ENCODE assay signal across 24 mouse cellular contexts in the genomic region with DNA sequence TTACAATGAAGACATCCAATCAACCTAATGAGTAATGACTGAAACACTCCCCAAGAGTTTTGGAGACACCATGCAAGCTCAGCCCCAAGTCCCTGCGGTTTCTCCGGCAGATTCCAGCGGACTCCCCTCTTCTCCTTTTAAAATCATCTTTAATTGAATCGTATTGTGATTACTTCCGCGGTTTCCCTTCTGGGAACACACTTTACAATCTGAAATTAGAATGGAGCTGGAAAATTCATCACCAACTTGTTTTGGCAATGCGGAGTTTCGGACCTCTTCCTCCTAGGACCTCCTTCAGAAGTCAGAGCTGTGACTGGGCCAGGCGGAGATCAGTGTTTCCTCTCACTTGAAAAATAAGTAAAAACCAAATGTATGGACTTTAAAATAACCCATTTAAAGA.
DNase-seq lines count a peak whose midpoint lies in the region; ATAC-seq lines count a peak whose summit lies in the region.
"Had no signal": no experiment of that assay in that cellular context is flagged by ENCODE, and none has a peak within 500 bp of the region (broad histone marks: within the 10 kb centered on the region; RNA-seq: fewer than 3 reads in every experiment).

No protein-coding gene starts in this region.

- no peak overlapping the region for H3K4me2 ChIP-seq in heart, embryonic 11.5 days
- no peak overlapping the region for H3K4me2 ChIP-seq in kidney, embryonic 16.5 days (replicated peaks; ENCODE audit: low read depth, low read length)
- H3K4me2 ChIP-seq: embryonic facial prominence, embryonic 15.5 days; heart, embryonic 15.5 days; hindbrain, embryonic 15.5 days; kidney, embryonic 15.5 days had no signal

- 92% methylated on average over 9 of the region's 9 CpGs for WGBS in heart, embryonic 11.5 days (ENCODE audit: insufficient replicate concordance)
- WGBS in kidney, embryonic 16.5 days, result 90% methylated on average over 9 of the region's 9 CpGs

- H3K4me1 ChIP-seq in heart, embryonic 11.5 days (ENCODE audit: control insufficient read depth, insufficient read depth, low read length), result peaks cover 15% of the 10 kb centered on the region
- H3K4me1 ChIP-seq in kidney, embryonic 16.5 days (ENCODE audit: insufficient read depth, low read length), result peaks cover 49% of the 10 kb centered on the region
- H3K4me1 ChIP-seq in brown adipose tissue, adult 24 weeks (ENCODE audit: control insufficient read depth, insufficient read depth, insufficient read length, low read length), result peaks cover 32% of the 10 kb centered on the region

- H3K9me3 ChIP-seq in heart, embryonic 11.5 days (replicated peaks; ENCODE audit: control insufficient read depth, low read length), result no peaks in the 10 kb centered on the region
- peaks cover 5% of the 10 kb centered on the region; the same call in 1 of the 2 replicates for H3K9me3 ChIP-seq in kidney, embryonic 16.5 days (ENCODE audit: low read length)
- H3K9me3 ChIP-seq: embryonic facial prominence, embryonic 15.5 days; heart, embryonic 15.5 days; hindbrain, embryonic 10.5 days; hindbrain, embryonic 15.5 days; kidney, embryonic 15.5 days had no signal

- no peak overlapping the region for H3K9ac ChIP-seq in heart, embryonic 11.5 days (ENCODE audit: low read depth, low read length)
- no peak overlapping the region for H3K9ac ChIP-seq in kidney, embryonic 16.5 days (replicated peaks; ENCODE audit: low read length)
- H3K9ac ChIP-seq: embryonic facial prominence, embryonic 15.5 days; heart, embryonic 15.5 days; hindbrain, embryonic 15.5 days; kidney, embryonic 15.5 days had no signal

- no peaks in the 10 kb centered on the region for H3K36me3 ChIP-seq in heart, embryonic 11.5 days (ENCODE audit: control insufficient read depth, insufficient read depth, low read length)
- peaks cover 3% of the 10 kb centered on the region; the same call in 1 of the 2 replicates for H3K36me3 ChIP-seq in kidney, embryonic 16.5 days (ENCODE audit: insufficient read depth, low read length)
- H3K36me3 ChIP-seq: embryonic facial prominence, embryonic 15.5 days; forebrain, embryonic 10.5 days; heart, embryonic 15.5 days; hindbrain, embryonic 10.5 days; hindbrain, embryonic 15.5 days; kidney, embryonic 15.5 days had no signal

- DNase-seq in heart, adult 11 months, result peak; percentile 93
- no peak for DNase-seq in heart, postnatal 14 days
- DNase-seq in heart, adult 9 months (ENCODE audit: low spot score in 2 of 2), result peak; percentile 31 to 60
- no peak for DNase-seq in kidney, postnatal 10 days
- no peak for DNase-seq in liver
- DNase-seq: adrenal gland, adult 2 months; adrenal gland, postnatal 25 days; cerebellum, adult 2 months; cerebellum, postnatal 10 days; embryo, embryonic 11 days; gastrocnemius, postnatal 14 days; kidney, adult 2 months had no signal

- no peak for ATAC-seq in heart, embryonic 11.5 days (replicated peaks; ENCODE audit: insufficient number of reproducible peaks, low FRiP score, low TSS enrichment)
- ATAC-seq in kidney, embryonic 16.5 days (ENCODE audit: low FRiP score, low TSS enrichment), result no peak
- ATAC-seq: forebrain, embryonic 14.5 days had no signal

- no peak overlapping the region for H3K4me3 ChIP-seq in heart, embryonic 11.5 days (ENCODE audit: low read depth, low read length)
- no peak overlapping the region for H3K4me3 ChIP-seq in kidney, embryonic 16.5 days (ENCODE audit: low read length)
- H3K4me3 ChIP-seq in brown adipose tissue, adult 24 weeks (ENCODE audit: insufficient read depth, low read depth, low read length), result no peak overlapping the region
- H3K4me3 ChIP-seq: embryonic facial prominence, embryonic 15.5 days; erythroblast, embryonic 14.5 days; forebrain, embryonic 10.5 days; heart, embryonic 15.5 days; hindbrain, embryonic 10.5 days; hindbrain, embryonic 15.5 days; kidney, embryonic 15.5 days had no signal

- intact Hi-C loops in heart, postnatal 14 days (cut with DNase I), result loop anchor here (5.0 to 10.0 kb wide), 2 partner anchors 95 to 117 kb away; a partner anchor contains a TSS

- H3K27ac ChIP-seq in heart, embryonic 11.5 days (ENCODE audit: low read depth, low read length), result no peak overlapping the region
- H3K27ac ChIP-seq in kidney, embryonic 16.5 days (ENCODE audit: low read length), result peak overlapping the region; percentile 36; the same call in 1 of the 2 replicates
- peak overlapping the region; percentile 94 for H3K27ac ChIP-seq in brown adipose tissue, adult 24 weeks (replicated peaks; ENCODE audit: low read depth, low read length)
- H3K27ac ChIP-seq: embryonic facial prominence, embryonic 15.5 days; forebrain, embryonic 10.5 days; hindbrain, embryonic 10.5 days; hindbrain, embryonic 15.5 days had no signal

- H3K27me3 ChIP-seq in heart, embryonic 11.5 days (ENCODE audit: control insufficient read depth, insufficient read depth, low read length), result no peaks in the 10 kb centered on the region
- H3K27me3 ChIP-seq in kidney, embryonic 16.5 days (ENCODE audit: insufficient read depth, low read length), result no peaks in the 10 kb centered on the region
- H3K27me3 ChIP-seq: CH12.LX; embryonic facial prominence, embryonic 15.5 days; heart, embryonic 15.5 days; hindbrain, embryonic 15.5 days; kidney, embryonic 15.5 days had no signal

Comparison
In these comparisons a context has a peak if more than half of its experiments do, and no peak if none do; other contexts are left out.
1. DNase-seq: peak in heart, adult 11 months (single experiment) and heart, adult 9 months (2 of 2); none in heart, postnatal 14 days (0 of 2), kidney, postnatal 10 days (single experiment) and liver (single experiment).